Mouse (Mus musculus) layer of hippocampus, adult 2 months (tissue): ENCODE measurements around the gene Gm14862. TPM values are rescaled to one million over a fixed set of nuclear protein-coding genes. Genes with fewer than 3 reads are reported as not detected.
"Not testable (repeated sequence)": the region's sequence is repeated elsewhere in the genome, so short reads cannot be mapped to it uniquely, and the experiment has no call there.

Experiments
- DNase-seq, 2 experiments: peaks; one replicate each; pipeline ENCODE4 v3.0.0; 2022; ENCODE audit warnings: low spot score in 2 of 2
- H3K27ac ChIP-seq: fragments of 200-600 bp; 2 replicates; pipeline ENCODE4 v1.8.1; 2022
- H3K4me3 ChIP-seq: fragments of 200-600 bp; 2 replicates; pipeline ENCODE4 v1.8.1; 2022; ENCODE audit warnings: mild to moderate bottlenecking
- CTCF ChIP-seq: fragments of 200-600 bp; conservative IDR thresholded peaks from 2 replicates; pipeline ENCODE4 v1.8.1; 2022; ENCODE audit warnings: antibody characterized with exemption, mild to moderate bottlenecking, moderate library complexity
- long read RNA-seq, 2 experiments: library from polyadenylated mRNA; stranded (forward); transcript quantifications; one replicate each; pipeline ENCODE4 v2.0.0; 2021; ENCODE audit warnings: borderline mapping rate in 2 of 2
- total RNA-seq, 2 experiments: library from RNA; stranded (reverse); gene quantifications; 2 replicates each; pipeline ENCODE4 v1.2.3; 2021

Gm14862 gene
- total RNA-seq = not detected
- long read RNA-seq, experiment 1 = 0 reads
- long read RNA-seq, experiment 2 = 0 reads

DNA sequence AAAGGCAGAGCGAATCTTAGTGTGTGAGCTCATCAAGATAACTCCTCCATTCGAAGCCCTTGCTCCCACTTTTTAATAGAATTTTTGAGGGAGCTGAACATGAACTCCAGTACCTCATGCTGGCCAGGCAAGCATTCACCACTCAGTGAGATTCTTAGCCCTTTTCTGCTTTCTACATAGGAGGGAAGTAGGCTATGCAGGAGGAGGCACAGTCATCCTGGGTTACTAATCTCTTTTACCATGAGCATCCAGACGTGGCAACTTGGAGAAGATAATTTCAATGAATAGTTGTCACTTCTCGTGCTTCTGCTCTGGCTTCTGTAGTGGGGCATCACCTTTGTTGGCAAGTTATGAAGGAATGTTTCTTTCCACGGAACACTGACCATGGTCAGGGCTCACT lies at the start of gene Gm14862:
Gene Gm14862, minus strand, starts transcription at position 134 of the 400 bp plus-strand sequence.
- DNase-seq = no peak
- Histone ChIP-seq H3K27ac (no peak within 1 kb of the TSS), H3K4me3 (no peak within 1 kb of the TSS)
- TF ChIP-seq CTCF = no peak

DNA sequence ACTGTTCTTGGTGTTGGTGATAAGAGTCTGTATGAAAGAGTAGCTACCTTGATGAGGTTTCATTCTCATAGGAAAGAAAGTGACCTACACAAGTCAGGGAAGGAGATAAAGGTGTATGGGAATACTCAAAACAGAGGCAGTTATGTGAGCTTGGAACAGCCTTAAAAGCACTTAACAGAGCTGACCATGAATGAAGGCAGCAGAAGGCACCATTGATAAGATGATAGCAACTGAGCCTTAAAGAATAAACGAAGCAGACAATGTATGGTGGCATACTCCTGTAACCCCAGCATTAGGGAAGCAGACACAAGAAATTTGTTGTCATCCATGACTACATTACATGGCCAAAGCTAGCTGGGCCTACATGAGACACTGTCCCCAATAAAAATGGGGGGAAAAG lies 46.8 kb upstream of the Gm14862 start:
- no peak for DNase-seq
- no peak overlapping the region for H3K4me3 ChIP-seq
- H3K27ac ChIP-seq = no peak overlapping the region
- TF ChIP-seq CTCF = no peak

DNA sequence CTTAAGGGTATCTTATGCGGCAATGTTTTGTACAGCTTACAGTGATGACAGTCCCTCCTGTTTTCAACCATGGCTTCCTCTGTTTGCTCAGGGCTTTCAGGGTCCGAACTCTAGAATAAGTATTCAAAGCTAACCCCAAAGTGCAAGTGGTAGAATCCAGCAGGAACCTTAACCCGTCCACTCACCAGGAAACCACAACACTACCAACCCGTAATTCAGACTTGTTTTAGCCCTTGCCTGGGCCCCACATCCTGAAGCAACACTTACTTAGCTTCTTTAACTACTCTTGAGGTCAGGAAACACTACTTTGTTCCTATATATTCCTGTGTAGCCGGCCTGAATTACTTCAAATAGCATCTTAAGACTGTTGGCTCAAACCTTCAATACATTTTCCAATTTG lies 46.1 kb upstream of the Gm14862 start:
- no peak for DNase-seq
- no peak overlapping the region for H3K27ac ChIP-seq
- no peak for TF ChIP-seq CTCF
- no peak overlapping the region for H3K4me3 ChIP-seq

DNA sequence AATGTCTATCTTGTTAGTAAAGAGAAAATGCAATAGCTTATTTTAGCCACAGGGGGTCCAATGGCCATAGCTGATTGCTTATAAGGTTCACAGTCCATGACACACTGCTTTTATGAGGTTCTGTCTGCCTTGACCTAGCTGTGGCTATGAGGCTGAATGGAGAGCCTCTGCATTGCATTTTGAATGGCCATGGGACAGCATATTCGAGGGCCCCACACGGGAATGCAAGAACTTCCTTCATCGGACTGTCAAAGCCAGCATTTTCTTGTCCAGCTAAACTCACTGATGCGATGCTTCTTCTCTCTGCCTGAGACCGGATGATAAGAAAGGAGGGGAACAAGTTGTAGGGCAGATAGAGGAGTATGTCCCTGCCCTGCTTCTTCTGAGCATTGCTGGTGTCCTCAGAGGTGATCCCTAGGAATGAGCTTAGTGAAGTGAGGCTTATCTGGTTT lies 41.7 kb upstream of the Gm14862 start:
- TF ChIP-seq CTCF = peak; percentile 43
- Histone ChIP-seq H3K27ac (no peak overlapping the region), H3K4me3 (no peak overlapping the region)
- DNase-seq = no peak

DNA sequence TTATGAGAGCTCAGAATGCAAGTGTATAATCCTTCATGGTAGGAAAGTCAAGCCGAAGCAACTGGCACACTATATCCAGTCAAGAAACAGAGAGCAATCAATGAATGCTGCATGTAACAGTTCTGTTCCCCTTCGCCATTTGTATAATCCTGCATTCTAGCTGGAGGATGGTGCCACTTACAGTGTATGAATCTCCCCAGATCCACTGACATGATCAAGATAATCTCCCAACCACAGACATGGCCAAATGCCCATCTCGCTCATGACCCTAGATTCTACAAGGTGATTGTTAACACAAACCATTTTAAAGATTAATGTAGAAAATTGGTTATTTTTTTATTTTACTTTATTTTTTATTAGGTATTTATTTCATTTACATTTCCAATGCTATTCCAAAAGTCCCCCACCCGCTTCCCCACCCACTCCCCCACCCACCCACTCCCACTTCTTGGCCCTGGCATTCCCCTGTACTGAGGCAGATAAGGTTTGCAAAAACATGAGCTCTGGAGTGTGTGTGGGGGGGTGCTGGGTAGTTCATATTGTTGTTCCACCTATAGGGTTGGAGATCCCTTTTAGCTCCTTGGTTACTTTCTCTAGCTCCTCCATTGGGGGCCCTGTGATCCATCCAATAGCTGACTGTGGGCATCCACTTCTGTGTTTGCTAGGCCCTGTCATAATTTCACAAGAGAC lies 36.6 kb upstream of the Gm14862 start:
- H3K4me3 ChIP-seq, DNase-seq, H3K27ac ChIP-seq: not testable (repeated sequence)

DNA sequence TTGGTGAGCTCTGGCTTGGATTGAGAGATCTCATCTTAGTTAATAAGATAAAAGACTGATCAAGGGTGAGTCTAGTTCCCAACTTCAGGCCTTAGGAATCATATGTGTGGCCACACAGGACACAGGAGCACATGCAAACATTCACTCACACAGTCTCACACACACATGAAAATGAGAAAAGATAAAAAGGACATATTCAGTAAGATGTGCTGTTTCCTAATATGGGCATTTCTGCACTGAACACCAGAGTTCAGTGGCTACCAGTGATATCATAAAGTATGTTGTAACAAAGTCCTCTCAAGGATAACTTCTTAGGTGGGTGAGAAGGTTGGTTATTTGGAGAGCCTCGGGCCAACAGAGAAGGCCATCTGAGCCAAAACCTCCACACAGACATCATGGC lies 26.8 kb upstream of the Gm14862 start, which contains the start of gene H2al1m:
Gene H2al1m, plus strand, starts transcription at position 301 of the 400 bp plus-strand sequence.
- DNase-seq, H3K4me3 ChIP-seq, H3K27ac ChIP-seq: not testable (repeated sequence)

DNA sequence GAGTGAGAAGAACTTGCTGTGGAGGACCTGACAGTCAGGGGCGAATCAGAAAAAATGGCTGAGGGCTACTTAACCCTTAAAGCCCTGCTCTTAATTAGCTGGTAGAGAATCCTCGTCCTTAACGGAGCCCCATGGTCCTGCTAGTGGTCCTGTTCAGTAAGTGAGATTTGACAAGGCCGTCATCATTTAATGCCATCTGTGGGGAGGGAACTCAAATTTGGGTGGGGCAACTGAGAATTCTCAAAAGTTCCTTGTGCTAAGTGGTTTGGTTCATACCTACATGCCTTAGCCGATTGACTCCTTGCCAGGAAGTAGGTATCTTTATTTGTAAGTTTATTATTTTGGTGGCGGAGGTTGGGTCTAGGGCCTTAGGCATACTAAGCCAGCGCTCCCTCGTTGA lies 17.6 kb upstream of the Gm14862 start:
- no peak overlapping the region for H3K27ac ChIP-seq
- no peak overlapping the region for H3K4me3 ChIP-seq
- no peak for DNase-seq
- TF ChIP-seq CTCF = no peak

DNA sequence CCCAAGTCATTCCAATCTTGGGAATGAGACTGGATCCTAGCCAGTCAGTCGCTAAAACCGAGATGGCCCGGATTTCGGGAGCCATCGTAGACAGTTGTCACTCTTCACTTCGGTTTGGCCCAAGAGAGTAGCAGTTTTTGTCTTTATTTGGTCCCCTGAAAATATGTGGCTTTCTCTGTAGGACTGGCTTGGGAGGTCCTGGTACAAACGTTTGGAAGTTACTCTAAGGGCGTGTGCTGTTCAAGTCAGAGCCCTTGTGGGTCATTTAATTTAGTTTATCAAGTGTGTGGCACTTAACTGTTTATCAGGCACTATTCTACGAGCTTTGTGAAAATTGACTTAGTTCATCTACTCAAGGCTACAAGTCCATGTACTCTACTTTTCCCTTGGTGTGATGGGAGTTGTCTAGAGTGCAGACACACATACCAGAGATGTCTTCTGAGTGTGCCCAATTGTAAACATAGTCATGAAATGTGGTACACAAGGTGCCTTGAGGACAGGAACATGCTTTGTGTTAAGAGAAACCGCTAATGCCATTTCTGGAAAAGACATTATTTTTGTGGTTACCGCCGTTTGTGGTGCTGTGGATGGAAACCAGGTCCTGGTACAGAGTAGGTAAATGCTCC lies 16.8 kb upstream of the Gm14862 start:
- H3K27ac ChIP-seq = peak overlapping the region; percentile 86
- no peak for TF ChIP-seq CTCF
- no peak for DNase-seq
- peak overlapping the region; percentile 67 for H3K4me3 ChIP-seq

DNA sequence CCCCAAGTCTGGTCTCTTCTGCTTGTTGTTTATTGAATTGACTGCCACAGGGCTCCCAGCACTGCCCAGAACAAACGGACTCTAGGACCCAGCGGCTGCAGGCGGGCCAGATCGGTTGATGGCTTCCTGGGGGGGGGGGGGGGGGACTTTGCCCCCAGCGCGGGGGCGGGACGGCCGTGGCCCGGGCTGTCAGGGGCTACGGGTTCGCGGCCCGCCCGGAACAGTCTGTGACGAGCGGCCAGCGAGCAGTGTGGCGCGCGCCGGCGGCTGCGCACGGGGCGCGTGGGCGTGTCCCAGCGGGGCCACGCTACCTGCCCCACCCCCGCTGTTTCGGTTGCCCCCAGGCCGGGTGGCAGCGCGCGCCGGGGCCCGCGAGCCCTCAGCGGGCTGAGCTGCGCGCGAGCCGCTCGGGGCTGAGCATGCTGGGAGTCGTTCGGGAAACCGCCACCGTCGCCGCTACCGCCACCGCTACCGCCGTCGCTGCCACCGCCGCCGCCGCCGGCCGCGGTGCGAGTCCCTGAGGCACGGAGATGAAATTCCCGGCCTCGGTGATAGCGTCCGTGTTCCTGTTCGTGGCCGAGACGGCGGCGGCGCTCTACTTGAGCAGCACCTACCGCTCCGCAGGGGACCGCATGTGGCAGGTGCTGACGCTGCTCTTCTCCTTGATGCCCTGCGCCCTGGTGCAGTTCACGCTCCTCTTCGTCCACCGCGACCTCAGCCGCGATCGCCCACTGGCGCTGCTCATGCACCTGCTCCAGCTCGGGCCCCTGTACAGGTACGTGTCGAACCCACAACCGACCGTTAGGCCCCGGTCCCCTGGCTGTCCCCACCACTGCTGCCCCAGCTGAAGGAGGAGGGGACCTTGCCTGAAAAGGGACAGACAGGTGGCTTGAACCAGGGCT lies 16.0 kb upstream of the Gm14862 start, which contains the start of gene Xk:
Gene Xk, plus strand, starts transcription at position 297 of the 902 bp plus-strand sequence.
- TF ChIP-seq CTCF = no peak
- H3K27ac ChIP-seq = peak within 1 kb of the TSS; percentile 86
- H3K4me3 ChIP-seq = peak within 1 kb of the TSS; percentile 67
- peak; percentile 16 to 38 for DNase-seq

DNA sequence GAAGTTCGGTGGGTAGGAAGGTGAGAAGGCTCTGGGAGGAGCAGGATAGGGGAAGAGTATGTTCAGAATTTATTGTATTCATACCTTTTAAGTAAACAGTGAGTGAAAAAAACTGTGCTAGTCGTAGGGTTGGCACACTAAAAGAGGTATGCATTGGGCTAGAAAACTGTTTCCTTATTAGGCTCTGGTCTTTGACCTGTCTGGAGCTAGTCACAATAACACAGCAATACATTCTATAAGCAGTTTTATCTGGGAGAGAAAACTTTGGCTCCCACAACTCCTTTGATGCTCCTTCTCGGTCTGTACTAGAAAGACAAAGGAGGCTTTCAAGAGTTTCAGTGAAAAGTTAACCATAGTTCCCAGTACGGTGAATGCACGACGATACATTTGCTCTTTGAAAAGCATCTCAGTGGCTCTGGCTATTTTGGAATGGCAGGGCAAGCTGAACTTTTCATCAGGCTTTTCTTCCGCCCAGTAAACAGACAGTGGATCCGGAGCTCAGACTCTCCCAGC lies 15.3 kb upstream of the Gm14862 start:
- no peak for TF ChIP-seq CTCF
- peak overlapping the region; percentile 67 for H3K4me3 ChIP-seq
- H3K27ac ChIP-seq = peak overlapping the region; percentile 86
- no peak for DNase-seq

DNA sequence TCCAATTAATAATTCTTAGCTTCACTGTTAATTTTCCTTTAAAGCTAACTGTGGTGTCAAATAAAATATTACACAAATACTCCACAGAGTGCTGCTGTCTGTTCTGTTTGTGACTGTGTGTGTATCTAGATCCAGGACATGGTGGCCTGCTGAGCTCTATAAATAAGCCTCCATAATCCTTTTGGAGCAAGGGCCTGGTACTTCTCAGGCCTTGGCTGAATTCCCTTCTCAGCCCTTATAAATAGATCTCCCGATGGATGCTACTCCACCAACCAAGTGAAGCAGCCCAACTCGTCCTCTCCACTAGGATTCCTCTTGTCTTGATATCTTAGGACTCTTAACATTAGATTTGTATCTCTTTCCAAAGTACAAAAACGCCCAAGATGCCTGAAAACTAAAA lies 14.4 kb upstream of the Gm14862 start:
- TF ChIP-seq CTCF = no peak
- DNase-seq = no peak
- H3K4me3 ChIP-seq = no peak overlapping the region
- no peak overlapping the region for H3K27ac ChIP-seq

DNA sequence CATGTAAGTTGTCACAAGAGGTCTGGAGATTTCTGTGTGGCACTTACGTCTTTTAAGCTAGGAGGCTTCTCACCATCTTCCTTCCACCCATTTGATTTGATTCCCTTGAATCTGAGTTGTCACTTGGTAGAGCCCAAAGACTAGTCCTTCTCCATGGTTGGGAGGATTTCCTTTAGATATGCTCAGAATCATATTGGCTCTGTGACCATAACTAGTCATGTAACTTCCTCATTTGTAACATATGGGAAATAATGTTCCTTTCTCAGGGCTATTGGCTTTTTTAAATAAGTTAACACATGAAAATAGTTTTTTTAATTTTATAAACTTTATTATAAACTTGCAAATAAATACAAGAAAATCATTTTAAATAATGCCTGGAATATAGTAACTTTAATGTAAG lies 2.6 kb upstream of the Gm14862 start:
- H3K4me3 ChIP-seq = no peak overlapping the region
- H3K27ac ChIP-seq = no peak overlapping the region
- no peak for TF ChIP-seq CTCF
- DNase-seq = no peak

DNA sequence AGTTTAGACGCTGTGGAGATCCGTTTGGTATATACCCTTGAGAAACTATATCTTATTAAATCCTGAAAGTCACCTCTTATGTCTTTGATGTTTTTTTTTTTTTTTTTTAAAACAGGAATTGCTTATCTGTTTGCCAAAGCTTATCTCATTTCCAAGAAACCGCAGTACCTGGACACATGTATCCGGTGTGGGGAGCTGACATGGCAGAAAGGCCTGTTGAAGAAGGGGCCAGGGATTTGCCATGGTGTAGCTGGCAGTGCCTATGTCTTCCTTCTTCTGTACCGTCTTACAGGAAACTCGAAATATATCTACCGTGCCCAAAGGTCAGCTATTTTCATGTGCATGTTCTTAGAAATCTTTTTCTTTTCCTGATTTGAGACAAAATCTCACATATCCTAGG lies 1.1 kb upstream of the Gm14862 start:
- H3K27ac ChIP-seq = no peak overlapping the region
- no peak for DNase-seq
- H3K4me3 ChIP-seq = no peak overlapping the region
- TF ChIP-seq CTCF = no peak
